Mouse (Mus musculus): ENCODE data around the gene Gm11099. TPM values are rescaled to one million over a fixed set of nuclear protein-coding genes. Genes with fewer than 3 reads are reported as not detected.

Gm11099 gene
- not detected in 2 replicates for polyA plus RNA-seq (2015; fragmentation: Nextera tagmentation; extraction: Ambion mirVana)

- Histone ChIP-seq H3K4me1 (ENCODE audit: control insufficient read depth, low read depth, low read length) (no peaks in the 10 kb centered on the region), H3K4me2 (ENCODE audit: low read depth, low read length) (no peak within 1 kb of the TSS), H3K27ac (ENCODE audit: low read length) (no peak within 1 kb of the TSS), H3K36me3 (ENCODE audit: control insufficient read depth, insufficient read depth) (no peaks in the 10 kb centered on the region), H3K9ac (ENCODE audit: low read depth, low read length) (no peak within 1 kb of the TSS), H3K4me3 (ENCODE audit: low read depth, low read length) (no peak within 1 kb of the TSS), H3K9me3 (replicated peaks; ENCODE audit: control insufficient read depth, low read length) (no peaks in the 10 kb centered on the region), H3K27me3 (ENCODE audit: control insufficient read depth, insufficient read depth, low read depth, low read length) (no peaks in the 10 kb centered on the region)
- WGBS (ENCODE audit: insufficient replicate concordance) = 59% methylated on average over 5 of the region's 5 CpGs
- no peak for ATAC-seq (ENCODE audit: low read depth)
These were observed at the start of gene Gm11099 for GRCm38 (mm10) chr2:58859134-58859533. Gene Gm11099 (plus strand): TSS chr2:58859434.

- Histone ChIP-seq H3K4me1 (ENCODE audit: control insufficient read depth, low read depth, low read length) (no peaks in the 10 kb centered on the region), H3K4me2 (ENCODE audit: low read depth, low read length) (no peak overlapping the region), H3K4me3 (ENCODE audit: low read depth, low read length) (no peak overlapping the region), H3K27me3 (ENCODE audit: control insufficient read depth, insufficient read depth, low read depth, low read length) (no peaks in the 10 kb centered on the region), H3K36me3 (ENCODE audit: control insufficient read depth, insufficient read depth) (no peaks in the 10 kb centered on the region), H3K9ac (ENCODE audit: low read depth, low read length) (no peak overlapping the region), H3K27ac (ENCODE audit: low read length) (no peak overlapping the region), H3K9me3 (replicated peaks; ENCODE audit: control insufficient read depth, low read length) (no peaks in the 10 kb centered on the region)
- no peak for ATAC-seq (ENCODE audit: low read depth)
- whole genome bisulfite sequencing (ENCODE audit: insufficient replicate concordance) = 43% methylated on average over 2 of the region's 2 CpGs
These were observed 46.3 kb upstream of the Gm11099 start for GRCm38 (mm10) chr2:58812941-58813340.

GRCm38 (mm10) chr2:58828910-58829600 lies 30.2 kb upstream of the Gm11099 start:
- Histone ChIP-seq H3K36me3 (ENCODE audit: control insufficient read depth, insufficient read depth) (no peaks in the 10 kb centered on the region), H3K9ac (ENCODE audit: low read depth, low read length) (no peak overlapping the region), H3K4me1 (ENCODE audit: control insufficient read depth, low read depth, low read length) (no peaks in the 10 kb centered on the region), H3K27ac (ENCODE audit: low read length) (no peak overlapping the region), H3K4me3 (ENCODE audit: low read depth, low read length) (no peak overlapping the region), H3K27me3 (ENCODE audit: control insufficient read depth, insufficient read depth, low read depth, low read length) (no peaks in the 10 kb centered on the region), H3K9me3 (replicated peaks; ENCODE audit: control insufficient read depth, low read length) (no peaks in the 10 kb centered on the region), H3K4me2 (ENCODE audit: low read depth, low read length) (no peak overlapping the region)
- 59% methylated on average over 3 of the region's 3 CpGs for WGBS (ENCODE audit: insufficient replicate concordance)
- no peak for ATAC-seq (ENCODE audit: low read depth)

- no peak for ATAC-seq (ENCODE audit: low read depth)
These were observed 29.1 kb upstream of the Gm11099 start for GRCm38 (mm10) chr2:58829981-58830742.

GRCm38 (mm10) chr2:58832253-58832980 lies 26.8 kb upstream of the Gm11099 start:
- no peaks in the 10 kb centered on the region for H3K4me1 ChIP-seq (ENCODE audit: control insufficient read depth, low read depth, low read length)
- no peak overlapping the region for H3K4me2 ChIP-seq (ENCODE audit: low read depth, low read length)
- 74% methylated on average over 20 of the region's 20 CpGs for WGBS (ENCODE audit: insufficient replicate concordance)
- no peaks in the 10 kb centered on the region for H3K36me3 ChIP-seq (ENCODE audit: control insufficient read depth, insufficient read depth)
- no peak overlapping the region for H3K9ac ChIP-seq (ENCODE audit: low read depth, low read length)
- H3K27me3 ChIP-seq (ENCODE audit: control insufficient read depth, insufficient read depth, low read depth, low read length) = no peaks in the 10 kb centered on the region
- H3K27ac ChIP-seq (ENCODE audit: low read length) = no peak overlapping the region
- ATAC-seq (ENCODE audit: low read depth) = no peak
- H3K4me3 ChIP-seq (ENCODE audit: low read depth, low read length) = no peak overlapping the region
- H3K9me3 ChIP-seq (replicated peaks; ENCODE audit: control insufficient read depth, low read length) = no peaks in the 10 kb centered on the region

More at GRCm38 (mm10) chr2:58829981-58830742, 29.1 kb upstream of the Gm11099 start:
- 55% methylated on average over 7 of the region's 7 CpGs for WGBS (ENCODE audit: insufficient replicate concordance)
- no peaks in the 10 kb centered on the region for H3K4me1 ChIP-seq (ENCODE audit: control insufficient read depth, low read depth, low read length)
- no peaks in the 10 kb centered on the region for H3K9me3 ChIP-seq (replicated peaks; ENCODE audit: control insufficient read depth, low read length)
- no peaks in the 10 kb centered on the region for H3K27me3 ChIP-seq (ENCODE audit: control insufficient read depth, insufficient read depth, low read depth, low read length)
- no peak overlapping the region for H3K27ac ChIP-seq (ENCODE audit: low read length)
- H3K4me2 ChIP-seq (ENCODE audit: low read depth, low read length) = no peak overlapping the region
- H3K4me3 ChIP-seq (ENCODE audit: low read depth, low read length) = no peak overlapping the region
- no peaks in the 10 kb centered on the region for H3K36me3 ChIP-seq (ENCODE audit: control insufficient read depth, insufficient read depth)
- no peak overlapping the region for H3K9ac ChIP-seq (ENCODE audit: low read depth, low read length)

GRCm38 (mm10) chr2:58841021-58841420 lies 18.2 kb upstream of the Gm11099 start:
- Histone ChIP-seq H3K4me3 (ENCODE audit: low read depth, low read length) (no peak overlapping the region), H3K36me3 (ENCODE audit: control insufficient read depth, insufficient read depth) (no peaks in the 10 kb centered on the region), H3K27ac (ENCODE audit: low read length) (no peak overlapping the region), H3K4me2 (ENCODE audit: low read depth, low read length) (no peak overlapping the region), H3K9ac (ENCODE audit: low read depth, low read length) (no peak overlapping the region), H3K4me1 (ENCODE audit: control insufficient read depth, low read depth, low read length) (no peaks in the 10 kb centered on the region), H3K9me3 (replicated peaks; ENCODE audit: control insufficient read depth, low read length) (no peaks in the 10 kb centered on the region), H3K27me3 (ENCODE audit: control insufficient read depth, insufficient read depth, low read depth, low read length) (no peaks in the 10 kb centered on the region)
- ATAC-seq (ENCODE audit: low read depth) = no peak
- 60% methylated on average over 3 of the region's 3 CpGs for WGBS (ENCODE audit: insufficient replicate concordance)

- no peak overlapping the region for H3K4me3 ChIP-seq (ENCODE audit: low read depth, low read length)
- 53% methylated on average over 4 of the region's 4 CpGs for WGBS (ENCODE audit: insufficient replicate concordance)
These were observed 16.8 kb upstream of the Gm11099 start for GRCm38 (mm10) chr2:58842443-58842842.

GRCm38 (mm10) chr2:58844499-58844898 lies 14.7 kb upstream of the Gm11099 start:
- H3K9me3 ChIP-seq (replicated peaks; ENCODE audit: control insufficient read depth, low read length) = no peaks in the 10 kb centered on the region
- H3K36me3 ChIP-seq (ENCODE audit: control insufficient read depth, insufficient read depth) = no peaks in the 10 kb centered on the region
- 24% methylated on average over 10 of the region's 10 CpGs for WGBS (ENCODE audit: insufficient replicate concordance)
- H3K9ac ChIP-seq (ENCODE audit: low read depth, low read length) = no peak overlapping the region
- ATAC-seq (ENCODE audit: low read depth) = no peak
- no peak overlapping the region for H3K27ac ChIP-seq (ENCODE audit: low read length)
- H3K4me1 ChIP-seq (ENCODE audit: control insufficient read depth, low read depth, low read length) = no peaks in the 10 kb centered on the region
- no peaks in the 10 kb centered on the region for H3K27me3 ChIP-seq (ENCODE audit: control insufficient read depth, insufficient read depth, low read depth, low read length)
- no peak overlapping the region for H3K4me2 ChIP-seq (ENCODE audit: low read depth, low read length)
- H3K4me3 ChIP-seq (ENCODE audit: low read depth, low read length) = no peak overlapping the region

More at GRCm38 (mm10) chr2:58842443-58842842, 16.8 kb upstream of the Gm11099 start:
- no peak for ATAC-seq (ENCODE audit: low read depth)
- H3K9me3 ChIP-seq (replicated peaks; ENCODE audit: control insufficient read depth, low read length) = no peaks in the 10 kb centered on the region
- no peaks in the 10 kb centered on the region for H3K4me1 ChIP-seq (ENCODE audit: control insufficient read depth, low read depth, low read length)
- H3K9ac ChIP-seq (ENCODE audit: low read depth, low read length) = no peak overlapping the region
- H3K27ac ChIP-seq (ENCODE audit: low read length) = no peak overlapping the region
- no peak overlapping the region for H3K4me2 ChIP-seq (ENCODE audit: low read depth, low read length)
- no peaks in the 10 kb centered on the region for H3K27me3 ChIP-seq (ENCODE audit: control insufficient read depth, insufficient read depth, low read depth, low read length)
- H3K36me3 ChIP-seq (ENCODE audit: control insufficient read depth, insufficient read depth) = no peaks in the 10 kb centered on the region

Data from liver, embryonic 16.5 days (tissue).